Mouse (Mus musculus) granulocyte monocyte progenitor cell, adult 5-6 weeks (primary cell): ENCODE results near the gene Nacc2. TPM values are rescaled to one million over a fixed set of nuclear protein-coding genes. Genes with fewer than 3 reads are reported as not detected.

Source experiments
- ATAC-seq: replicated peaks from 2 replicates; pipeline ENCODE4 v1.8.0; 2016; ENCODE audit warnings: mild to moderate bottlenecking, moderate TSS enrichment, inconsistent platforms; ENCODE audit not compliant: poor library complexity, severe bottlenecking
- total RNA-seq, 2 experiments: library from RNA; stranded (forward) in 1 of 2; stranded (reverse) in 1 of 2; fragments of 200-712, 200-1000 nt in 1 of 2; fragments of >200 nt in 1 of 2; fragmentation: Nextera tagmentation in 1 of 2; gene quantifications; 2 replicates each; pipeline ENCODE4 v1.2.3; 2014 to 2017

Gene Nacc2
- 0.30 and 0.62 TPM in 2 replicates for total RNA-seq (2014; fragmentation: Nextera tagmentation)
- 0.57 and 0.65 TPM in 2 replicates for total RNA-seq (2017)

- no peak for ATAC-seq
Measured at GRCm38 (mm10) chr2:26123079-26123648, at the start of gene Nacc2. Gene Nacc2 (minus strand): TSS chr2:26123220.

- ATAC-seq: no peak
Measured at GRCm38 (mm10) chr2:26172166-26172565, 49.1 kb upstream of the Nacc2 start.

- no peak for ATAC-seq
Measured at GRCm38 (mm10) chr2:26170376-26170775, 47.4 kb upstream of the Nacc2 start.

- ATAC-seq: no peak
Measured at GRCm38 (mm10) chr2:26168843-26169579, 46.0 kb upstream of the Nacc2 start.

GRCm38 (mm10) chr2:26166890-26167289 lies 43.9 kb upstream of the Nacc2 start:
- ATAC-seq: no peak

GRCm38 (mm10) chr2:26158064-26158463 lies 35.0 kb upstream of the Nacc2 start:
- ATAC-seq: no peak

- ATAC-seq: no peak
Measured at GRCm38 (mm10) chr2:26156191-26156977, 33.4 kb upstream of the Nacc2 start.

GRCm38 (mm10) chr2:26155737-26156136 lies 32.7 kb upstream of the Nacc2 start:
- ATAC-seq: no peak

GRCm38 (mm10) chr2:26154586-26154985 lies 31.6 kb upstream of the Nacc2 start:
- no peak for ATAC-seq

GRCm38 (mm10) chr2:26153909-26154340 lies 30.9 kb upstream of the Nacc2 start:
- ATAC-seq: peak; percentile 59

- peak; percentile 55 for ATAC-seq
Measured at GRCm38 (mm10) chr2:26153295-26153694, 30.3 kb upstream of the Nacc2 start.

- ATAC-seq: no peak
Measured at GRCm38 (mm10) chr2:26147706-26148370, 24.8 kb upstream of the Nacc2 start.

GRCm38 (mm10) chr2:26146337-26147042 lies 23.5 kb upstream of the Nacc2 start:
- ATAC-seq: no peak

- ATAC-seq: no peak
Measured at GRCm38 (mm10) chr2:26145113-26145512, 22.1 kb upstream of the Nacc2 start.

- ATAC-seq: no peak
Measured at GRCm38 (mm10) chr2:26144331-26144730, 21.3 kb upstream of the Nacc2 start.

- no peak for ATAC-seq
Measured at GRCm38 (mm10) chr2:26143556-26143955, 20.5 kb upstream of the Nacc2 start.

GRCm38 (mm10) chr2:26142986-26143385 lies 20.0 kb upstream of the Nacc2 start:
- ATAC-seq: no peak

- no peak for ATAC-seq
Measured at GRCm38 (mm10) chr2:26141893-26142635, 19.0 kb upstream of the Nacc2 start.

GRCm38 (mm10) chr2:26140903-26141302 lies 17.9 kb upstream of the Nacc2 start:
- peak; percentile 21 for ATAC-seq
